Mouse (Mus musculus) kidney, adult 2 months (tissue): ENCODE measurements around the gene Cpz. TPM values are rescaled to one million over a fixed set of nuclear protein-coding genes. Genes with fewer than 3 reads are reported as not detected.

Source experiments
- DNase-seq: peaks from one replicate; pipeline ENCODE4 v3.0.0; 2021
- H3K27ac ChIP-seq: fragments of 200-500 bp; 2 replicates; pipeline ENCODE4 v1.5.1; 2012; ENCODE audit warnings: low read depth, low read length, control low read depth, inconsistent platforms; ENCODE audit not compliant: insufficient read depth
- H3K27me3 ChIP-seq: fragments of 200-500 bp; replicated peaks from 2 replicates; pipeline ENCODE4 v1.6.1; 2012; ENCODE audit warnings: mild to moderate bottlenecking, moderate library complexity, low read length, inconsistent platforms; ENCODE audit not compliant: control insufficient read depth, insufficient read depth
- H3K36me3 ChIP-seq: fragments of 200-500 bp; 2 replicates; pipeline ENCODE4 v1.6.1; 2012; ENCODE audit warnings: mild to moderate bottlenecking, moderate library complexity, low read length, inconsistent platforms; ENCODE audit not compliant: control insufficient read depth, insufficient read depth
- H3K4me1 ChIP-seq: fragments of 200-500 bp; 2 replicates; pipeline ENCODE4 v1.6.1; 2011; ENCODE audit warnings: low read length; ENCODE audit not compliant: control insufficient read depth, insufficient read depth
- H3K4me3 ChIP-seq: fragments of 200-500 bp; 2 replicates; pipeline ENCODE4 v1.5.1; 2011; ENCODE audit warnings: mild to moderate bottlenecking, low read depth, low read length, control low read depth; ENCODE audit not compliant: insufficient read depth
- CTCF ChIP-seq: fragments of 200-500 bp; conservative IDR thresholded peaks from 2 replicates; pipeline ENCODE4 v1.5.1; 2011; ENCODE audit warnings: low read depth, mild to moderate bottlenecking, control low read depth, low read length, moderate library complexity, mixed read lengths; ENCODE audit not compliant: insufficient read depth, insufficient read length
- POLR2A ChIP-seq: fragments of 200-500 bp; IDR thresholded peaks from one replicate; pipeline ENCODE4 v1.6.1; 2011; ENCODE audit warnings: low read depth, low read length, control low read depth
- WGBS: fragments of 180-500 bp; shearing (Covaris S2); methylation state at CpG from one replicate; pipeline ENCODE4 v1.1.7; 2018; 5-methylcytosine and 5-hydroxymethylcytosine counted together
- polyA plus RNA-seq: library from polyadenylated mRNA; depleted of rRNA; stranded (reverse); fragments of >200 nt; gene quantifications from 2 replicates; pipeline ENCODE4 v1.2.3, GENCODE M21; 2012

Gene Cpz
- polyA plus RNA-seq, 1 experiment: 1.4 TPM

DNA sequence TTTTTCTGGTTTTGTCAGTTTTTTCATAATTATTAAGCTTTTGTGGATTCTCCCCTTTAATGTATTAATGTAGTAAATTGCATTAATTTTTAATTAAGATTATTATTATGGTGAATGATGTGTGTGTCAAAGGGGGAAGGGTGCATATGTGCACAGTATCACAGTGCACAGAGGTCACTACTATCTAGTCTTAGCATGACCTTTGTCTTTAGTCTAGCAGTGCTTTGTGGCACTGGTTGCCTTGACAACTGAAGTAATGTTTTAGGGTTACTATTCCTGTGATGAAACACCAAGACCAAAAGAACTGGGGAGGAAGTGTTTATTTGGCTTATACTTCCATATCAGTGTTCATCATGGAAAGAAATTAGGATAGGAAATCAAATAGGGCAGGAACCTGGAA, 20.6 kb upstream of the Cpz start:
- no peak for DNase-seq
- Histone ChIP-seq H3K4me3 (no peak overlapping the region), H3K27me3 (no peaks in the 10 kb centered on the region), H3K36me3 (no peaks in the 10 kb centered on the region), H3K27ac (no peak overlapping the region), H3K4me1 (no peaks in the 10 kb centered on the region)
- TF ChIP-seq POLR2A: no peak
- TF ChIP-seq CTCF: no peak

DNA sequence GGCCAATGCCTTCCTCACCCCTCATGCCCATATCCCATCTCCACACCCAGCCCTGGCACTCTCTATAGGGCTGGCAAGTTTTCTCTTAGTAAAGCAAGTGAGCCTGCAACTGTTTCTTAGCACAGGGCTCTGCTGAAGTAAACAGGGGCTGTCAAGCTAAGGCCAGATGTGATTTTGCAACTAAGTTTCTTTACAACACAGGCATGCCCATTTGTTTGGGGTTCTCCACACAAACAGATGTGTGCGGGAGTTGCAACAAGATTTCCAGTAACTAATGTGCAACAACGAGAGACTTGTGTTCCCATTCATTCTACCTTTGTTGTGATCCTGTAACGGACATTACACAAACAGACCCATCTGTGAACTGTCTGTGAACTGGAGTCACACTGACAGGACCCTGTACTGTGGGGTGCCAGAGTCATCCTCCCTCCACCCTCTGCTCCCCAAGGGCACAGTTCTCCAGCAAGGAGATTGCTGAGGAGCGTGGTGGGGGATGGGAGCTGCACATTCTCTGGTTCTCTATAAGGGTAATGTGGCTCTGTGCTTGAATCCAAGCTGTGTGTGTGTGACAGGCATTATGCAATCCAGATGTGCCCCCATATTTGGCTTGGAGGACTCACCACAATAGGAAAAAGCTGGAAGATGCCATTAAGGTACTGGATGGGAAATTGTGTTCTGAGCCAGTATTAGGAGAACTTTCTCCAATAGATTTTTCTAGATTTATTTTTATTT, 15.7 kb upstream of the Cpz start:
- DNase-seq: no peak
- TF ChIP-seq POLR2A: no peak
- no peak for TF ChIP-seq CTCF
- 71% methylated on average over 4 of the region's 4 CpGs for WGBS
- Histone ChIP-seq H3K27ac (no peak overlapping the region), H3K4me3 (no peak overlapping the region), H3K27me3 (no peaks in the 10 kb centered on the region), H3K4me1 (no peaks in the 10 kb centered on the region), H3K36me3 (no peaks in the 10 kb centered on the region)

DNA sequence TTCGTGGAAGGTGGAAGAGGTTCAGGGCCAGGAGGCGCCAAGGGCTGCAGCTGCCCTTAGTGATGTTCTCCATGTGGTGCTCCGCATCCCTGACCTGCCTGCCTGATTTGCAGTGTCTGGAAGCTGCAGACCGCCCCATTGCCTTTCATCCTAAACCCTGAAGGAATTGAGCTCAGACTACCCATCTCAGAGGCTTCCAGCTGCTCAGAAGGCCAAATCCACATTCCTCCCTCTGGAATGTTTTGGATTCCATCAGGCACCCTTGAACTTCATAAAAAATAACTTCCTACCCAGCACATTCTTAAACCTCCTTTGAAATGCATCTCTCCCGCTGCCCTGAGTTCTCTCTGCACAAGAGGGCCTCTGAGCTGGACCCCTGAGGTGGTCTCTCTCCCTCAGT, 15.1 kb upstream of the Cpz start:
- Histone ChIP-seq H3K4me1 (no peaks in the 10 kb centered on the region), H3K27ac (no peak overlapping the region), H3K4me3 (no peak overlapping the region), H3K36me3 (no peaks in the 10 kb centered on the region), H3K27me3 (no peaks in the 10 kb centered on the region)
- DNase-seq: peak; percentile 30
- 54% methylated on average over 5 of the region's 5 CpGs for WGBS
- TF ChIP-seq CTCF (no peak), POLR2A (no peak)

DNA sequence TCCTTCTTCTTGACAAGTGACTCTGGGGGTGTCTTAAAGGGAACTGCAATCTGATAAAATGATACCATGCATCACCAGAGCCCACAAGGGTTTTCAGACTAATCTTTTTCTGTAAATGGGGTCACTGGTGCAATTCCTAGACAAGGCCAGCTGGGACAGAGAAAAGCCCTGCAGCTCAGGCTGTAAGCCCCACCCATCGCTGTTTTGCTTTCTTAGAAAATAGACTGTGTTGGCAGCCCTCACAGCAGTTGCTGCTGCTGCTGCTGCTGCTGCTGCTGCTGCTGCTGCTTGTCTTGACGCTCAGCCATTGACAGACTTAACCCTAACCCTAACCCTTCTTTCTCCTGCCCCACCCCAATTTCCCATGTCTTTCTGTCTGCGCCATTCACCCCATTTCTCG, 14.1 kb upstream of the Cpz start:
- WGBS: 58% methylated on average over 4 of the region's 4 CpGs
- no peaks in the 10 kb centered on the region for H3K4me1 ChIP-seq
- no peak overlapping the region for H3K4me3 ChIP-seq
- TF ChIP-seq POLR2A (no peak), CTCF (no peak)
- DNase-seq: no peak
- no peaks in the 10 kb centered on the region for H3K27me3 ChIP-seq
- H3K36me3 ChIP-seq: no peaks in the 10 kb centered on the region
- H3K27ac ChIP-seq: no peak overlapping the region

DNA sequence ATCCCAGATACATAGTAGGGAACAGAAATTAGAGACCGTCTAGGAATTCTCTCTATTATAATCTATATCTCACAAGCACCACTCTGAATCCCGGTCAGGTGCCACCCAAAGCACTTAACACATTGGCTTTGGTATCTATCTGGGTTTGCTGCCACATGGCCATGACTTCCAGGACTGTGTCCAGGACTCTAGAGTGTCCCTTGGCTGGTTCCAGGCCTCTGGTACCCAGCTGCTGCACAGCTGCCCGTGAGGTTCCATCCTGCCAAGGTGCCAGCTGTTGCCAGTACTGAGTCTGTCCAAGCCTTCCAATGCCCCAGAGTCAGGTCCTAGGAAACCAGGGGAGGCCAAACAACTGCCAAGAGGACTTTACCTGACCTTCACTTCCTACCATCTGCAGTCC, 12.5 kb upstream of the Cpz start:
- no peak for DNase-seq
- Histone ChIP-seq H3K36me3 (no peaks in the 10 kb centered on the region), H3K4me3 (no peak overlapping the region), H3K4me1 (no peaks in the 10 kb centered on the region), H3K27me3 (no peaks in the 10 kb centered on the region), H3K27ac (no peak overlapping the region)
- no peak for TF ChIP-seq CTCF
- no peak for TF ChIP-seq POLR2A
- WGBS: 85% methylated on average over 3 of the region's 3 CpGs

DNA sequence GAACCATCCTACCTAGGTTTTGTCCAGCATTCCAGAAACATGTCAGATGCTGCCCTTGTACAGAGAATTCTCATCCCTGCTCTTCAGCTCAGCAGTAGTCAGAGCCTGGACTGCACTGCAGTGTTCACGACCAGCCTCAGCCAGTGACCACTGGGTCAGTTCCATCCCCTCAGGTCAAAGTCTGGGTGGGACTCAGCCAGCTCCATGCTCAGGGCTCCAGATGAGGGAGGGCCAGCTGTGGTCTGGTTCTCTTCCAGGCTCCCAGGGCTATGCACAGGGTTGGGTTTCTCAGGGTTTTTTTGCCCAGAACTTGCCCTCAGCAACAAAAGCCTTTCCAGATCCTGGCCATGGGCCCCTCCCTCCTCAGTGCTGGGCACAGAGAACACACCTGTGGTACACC, 12.0 kb upstream of the Cpz start:
- Histone ChIP-seq H3K4me3 (no peak overlapping the region), H3K27me3 (no peaks in the 10 kb centered on the region), H3K4me1 (no peaks in the 10 kb centered on the region), H3K27ac (no peak overlapping the region), H3K36me3 (no peaks in the 10 kb centered on the region)
- TF ChIP-seq POLR2A (no peak), CTCF (no peak)
- WGBS: 33% methylated on average over 1 of the region's 1 CpGs
- DNase-seq: peak; percentile 22

DNA sequence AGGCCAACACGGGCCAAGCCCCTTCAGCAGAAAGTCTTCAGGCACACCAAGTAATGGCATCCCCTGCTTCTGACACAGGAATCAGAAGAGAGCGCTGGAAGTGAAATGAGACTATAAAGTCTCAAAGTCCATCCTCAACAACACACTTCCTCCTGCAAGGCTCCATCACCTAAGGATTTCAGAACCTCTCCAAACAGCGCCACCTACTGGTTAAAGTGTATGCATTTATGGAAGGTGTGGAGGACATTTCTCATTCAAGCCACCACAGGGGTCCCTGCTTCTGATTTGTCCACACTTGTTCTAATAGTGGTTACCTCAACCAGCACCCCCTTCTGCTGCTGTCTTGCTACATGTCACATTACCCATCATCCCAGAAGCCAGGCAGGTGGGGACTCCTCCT, 10.8 kb upstream of the Cpz start:
- H3K36me3 ChIP-seq: no peaks in the 10 kb centered on the region
- H3K4me1 ChIP-seq: no peaks in the 10 kb centered on the region
- no peak overlapping the region for H3K27ac ChIP-seq
- WGBS: 62% methylated on average over 3 of the region's 3 CpGs
- TF ChIP-seq POLR2A (no peak), CTCF (0 out of 2 replicates have a peak, but pooled peaks have one; percentile 3)
- no peaks in the 10 kb centered on the region for H3K27me3 ChIP-seq
- no peak overlapping the region for H3K4me3 ChIP-seq
- no peak for DNase-seq
